Mouse (Mus musculus) cerebellum, adult 9-11 months (tissue): ENCODE results near the gene Vps39.

Experiments
- DNase-seq: peaks from one replicate; pipeline ENCODE4 v3.0.0; 2022

Gene Vps39

GRCm38 (mm10) chr2:120352682-120353646, at the start of gene Vps39:
Gene Vps39, minus strand, starts transcription at chr2:120353137.
- peak; percentile 88 for DNase-seq

GRCm38 (mm10) chr2:120397951-120398350, 45.0 kb upstream of the Vps39 start:
- no peak for DNase-seq

- DNase-seq, result no peak
Observed at GRCm38 (mm10) chr2:120392406-120392805, 39.5 kb upstream of the Vps39 start.

- no peak for DNase-seq
Observed at GRCm38 (mm10) chr2:120390934-120391333, 38.0 kb upstream of the Vps39 start.

GRCm38 (mm10) chr2:120389376-120389775, 36.4 kb upstream of the Vps39 start:
- no peak for DNase-seq

GRCm38 (mm10) chr2:120387291-120387690, 34.4 kb upstream of the Vps39 start:
- no peak for DNase-seq

GRCm38 (mm10) chr2:120386264-120386663, 33.3 kb upstream of the Vps39 start:
- DNase-seq, result no peak

GRCm38 (mm10) chr2:120373858-120374257, 20.9 kb upstream of the Vps39 start:
- peak; percentile 37 for DNase-seq

GRCm38 (mm10) chr2:120367416-120368207, 14.7 kb upstream of the Vps39 start:
- DNase-seq, result no peak

- DNase-seq, result no peak
Observed at GRCm38 (mm10) chr2:120366501-120366900, 13.6 kb upstream of the Vps39 start.

GRCm38 (mm10) chr2:120360425-120360824, 7.5 kb upstream of the Vps39 start:
- no peak for DNase-seq

- DNase-seq, result no peak
Observed at GRCm38 (mm10) chr2:120351321-120351720, 1.6 kb downstream of the Vps39 start.

- DNase-seq, result no peak
Observed at GRCm38 (mm10) chr2:120348120-120348519, 4.8 kb downstream of the Vps39 start.

GRCm38 (mm10) chr2:120341741-120342140, 11.2 kb downstream of the Vps39 start:
- DNase-seq, result peak; percentile 64

- no peak for DNase-seq
Observed at GRCm38 (mm10) chr2:120337886-120338285, 15.1 kb downstream of the Vps39 start.

GRCm38 (mm10) chr2:120331575-120331974, 21.4 kb downstream of the Vps39 start:
- DNase-seq, result no peak

- no peak for DNase-seq
Observed at GRCm38 (mm10) chr2:120315077-120315476, 37.9 kb downstream of the Vps39 start.

- DNase-seq, result no peak
Observed at GRCm38 (mm10) chr2:120314487-120314886, 38.5 kb downstream of the Vps39 start.

- DNase-seq, result peak; percentile 8
Observed at GRCm38 (mm10) chr2:120313976-120314375, 39.0 kb downstream of the Vps39 start, which contains the start of gene Pla2g4f. Gene Pla2g4f, minus strand, starts transcription at chr2:120314165.

- DNase-seq, result no peak
Observed at GRCm38 (mm10) chr2:120312276-120312825, 40.6 kb downstream of the Vps39 start.

GRCm38 (mm10) chr2:120304113-120304512, 48.8 kb downstream of the Vps39 start:
- DNase-seq, result no peak

GRCm38 (mm10) chr2:120301076-120301475, 51.9 kb downstream of the Vps39 start:
- DNase-seq, result no peak

- no peak for DNase-seq
Observed at GRCm38 (mm10) chr2:120299866-120300265, 53.1 kb downstream of the Vps39 start.
